Mouse (Mus musculus) myocyte (in vitro differentiated cells): Measurements from ENCODE around the gene Ang6.
"Not testable (repeated sequence)": the region's sequence is repeated elsewhere in the genome, so short reads cannot be mapped to it uniquely, and the experiment has no call there.

Experiments used
- MAX ChIP-seq: IDR thresholded peaks from one replicate; pipeline ENCODE4 v1.6.1; 2011; ENCODE audit warnings: low read depth, mild to moderate bottlenecking, control low read depth
- POLR2A ChIP-seq: IDR thresholded peaks from one replicate; pipeline ENCODE4 v1.6.1; 2011; ENCODE audit warnings: low read depth, mild to moderate bottlenecking, control low read depth, moderate library complexity; ENCODE audit not compliant: insufficient read length
- REST ChIP-seq: IDR thresholded peaks from one replicate; pipeline ENCODE4 v1.6.1; 2011; ENCODE audit warnings: mild to moderate bottlenecking, control low read depth, moderate library complexity; ENCODE audit not compliant: insufficient read depth, insufficient read length

GRCm38 (mm10) chr14:44046567-44046966, 44.5 kb upstream of the Ang6 start:
- TF ChIP-seq POLR2A, MAX, REST: not testable (repeated sequence)
